23 mouse cellular contexts compared by ENCODE assay signal in the genomic region with DNA sequence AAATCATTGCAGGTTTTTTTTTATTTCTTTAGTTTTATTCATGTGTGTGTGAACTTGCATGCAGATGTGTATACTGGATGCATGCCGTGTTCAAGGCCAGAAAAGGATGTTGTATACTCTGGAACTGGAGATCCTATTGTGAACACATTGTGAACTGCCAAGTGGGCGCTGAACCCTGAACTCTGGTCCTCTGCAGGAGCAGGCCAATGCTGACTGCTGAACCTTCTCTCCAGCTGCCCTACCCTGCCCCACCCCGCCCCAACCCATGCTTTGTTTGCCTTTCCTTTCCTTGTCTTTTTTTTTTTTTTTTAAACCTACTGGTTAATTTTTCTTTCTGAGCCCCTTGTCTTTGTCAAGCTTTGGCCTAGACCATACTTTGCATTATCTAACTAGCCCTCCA. TPM values are rescaled to one million over a fixed set of nuclear protein-coding genes. Genes with fewer than 3 reads are reported as not detected.
"Had no signal": no experiment of that assay in that cellular context is flagged by ENCODE, and none has a peak within 500 bp of the region (broad histone marks: within the 10 kb centered on the region; RNA-seq: fewer than 3 reads in every experiment).

No protein-coding gene starts in this region.

- H3K9ac ChIP-seq: hindbrain, embryonic 13.5 days; limb, embryonic 13.5 days; liver, embryonic 14.5 days had no signal

- H3K27ac ChIP-seq: hindbrain, embryonic 13.5 days; kidney, postnatal 0 days; limb, embryonic 10.5 days; limb, embryonic 13.5 days; liver, embryonic 14.5 days had no signal

- H3K27me3 ChIP-seq: hindbrain, embryonic 13.5 days; limb, embryonic 13.5 days had no signal

- H3K36me3 ChIP-seq: hindbrain, embryonic 13.5 days; limb, embryonic 10.5 days; limb, embryonic 13.5 days had no signal

- H3K9me3 ChIP-seq: hindbrain, embryonic 13.5 days; limb, embryonic 10.5 days had no signal

- H3K4me1 ChIP-seq: hindbrain, embryonic 13.5 days had no signal

- DNase-seq: kidney, adult 11 months; lung, adult 2 months; lung, postnatal 14 days; lung, postnatal 4 days; midbrain, embryonic 14.5 days; thymus, postnatal 4 days had no signal

- H3K4me2 ChIP-seq: hindbrain, embryonic 13.5 days; limb, embryonic 13.5 days; liver, embryonic 11.5 days; midbrain, embryonic 11.5 days had no signal

- ATAC-seq: hindbrain, embryonic 16.5 days had no signal

- H3K4me3 ChIP-seq: hindbrain, embryonic 13.5 days; limb, embryonic 10.5 days; limb, embryonic 13.5 days had no signal

RNA-seq across cellular contexts. Expression of a gene that starts 41.4 kb away (rescaled TPM):
- total RNA-seq: layer of hippocampus, postnatal 14 days; left cerebral cortex, postnatal 25 days; megakaryocyte progenitor cell, adult 5-6 weeks; megakaryocyte-erythroid progenitor cell, adult 5-6 weeks; midbrain, postnatal 0 days had no signal
- polyA plus RNA-seq: hindbrain, embryonic 16.5 days; kidney, embryonic 14.5 days; kidney, postnatal 0 days; limb, embryonic 10.5 days; limb, embryonic 13.5 days; liver, embryonic 11.5 days; liver, embryonic 14.5 days; lung, adult 2 months; lung, embryonic 16.5 days; midbrain, embryonic 11.5 days; midbrain, embryonic 14.5 days; midbrain, postnatal 0 days; neural tube, embryonic 11.5 days; neural tube, embryonic 14.5 days had no signal

RNA-seq across cellular contexts. Expression of a gene that starts 47.3 kb away (rescaled TPM):
- total RNA-seq: megakaryocyte-erythroid progenitor cell, adult 5-6 weeks had no signal

RNA-seq across cellular contexts. Expression of a gene that starts 54.1 kb away (rescaled TPM):
- total RNA-seq: megakaryocyte progenitor cell, adult 5-6 weeks; megakaryocyte-erythroid progenitor cell, adult 5-6 weeks had no signal
